Mouse (Mus musculus) stomach, embryonic 16.5 days (tissue): ENCODE data around the gene Phldb3. TPM values are rescaled to one million over a fixed set of nuclear protein-coding genes. Genes with fewer than 3 reads are reported as not detected.

Source experiments
- ATAC-seq: fragments of 200-750 bp; cut with Nextera tagmentation; 2 replicates; pipeline ENCODE4 v1.8.0; 2017; ENCODE audit warnings: moderate number of reproducible peaks, moderate TSS enrichment; ENCODE audit not compliant: insufficient read depth, low FRiP score
- H3K27ac ChIP-seq: fragments of 300-500 bp; sonication (generic); 2 replicates; pipeline ENCODE4 v1.5.1; 2014; ENCODE audit warnings: low read length
- H3K27me3 ChIP-seq: fragments of 300-500 bp; sonication (generic); 2 replicates; pipeline ENCODE4 v1.6.1; 2014; ENCODE audit warnings: low read length, control low read depth, mixed read lengths; ENCODE audit not compliant: control insufficient read depth, insufficient read depth
- H3K36me3 ChIP-seq: fragments of 300-500 bp; sonication (generic); 2 replicates; pipeline ENCODE4 v1.6.1; 2014; ENCODE audit warnings: low read length; ENCODE audit not compliant: control insufficient read depth, insufficient read depth
- H3K4me1 ChIP-seq: fragments of 300-500 bp; sonication (generic); 2 replicates; pipeline ENCODE4 v1.6.1; 2014; ENCODE audit warnings: low read length, control low read depth, mixed read lengths; ENCODE audit not compliant: control insufficient read depth, insufficient read depth
- H3K4me2 ChIP-seq: fragments of 300-500 bp; sonication (generic); 2 replicates; pipeline ENCODE4 v1.6.1; 2014; ENCODE audit warnings: low read depth, low read length, mixed read lengths
- H3K4me3 ChIP-seq: fragments of 300-500 bp; sonication (generic); replicated peaks from 2 replicates; pipeline ENCODE4 v1.5.1; 2014; ENCODE audit warnings: mild to moderate bottlenecking, low read length
- H3K9ac ChIP-seq: fragments of 300-500 bp; sonication (generic); 2 replicates; pipeline ENCODE4 v1.6.1; 2014; ENCODE audit warnings: low read length
- H3K9me3 ChIP-seq: fragments of 300-500 bp; sonication (generic); replicated peaks from 2 replicates; pipeline ENCODE4 v1.6.1; 2016; ENCODE audit warnings: low read length, control low read depth; ENCODE audit not compliant: control insufficient read depth
- WGBS: fragments of 180-500 bp; shearing (Covaris S2); extraction: QIAGEN DNeasy Blood & Tissue Kit; methylation state at CpG from one replicate; pipeline ENCODE4 v1.1.7; 2014; 5-methylcytosine and 5-hydroxymethylcytosine counted together
- polyA plus RNA-seq: library from polyadenylated mRNA; unstranded; fragments of >200 nt; fragmentation: Nextera tagmentation; extraction: Ambion mirVana; gene quantifications from 2 replicates; pipeline ENCODE4 v1.2.1, GENCODE M21; 2015

Gene Phldb3
- polyA plus RNA-seq, 1 experiment from 2014 or later, result 0.72 TPM

GRCm38 (mm10) chr7:24592163-24592562, 18.4 kb upstream of the Phldb3 start:
- WGBS, result 52% methylated on average over 4 of the region's 4 CpGs
- no peak for ATAC-seq

GRCm38 (mm10) chr7:24592781-24593180, 17.8 kb upstream of the Phldb3 start:
- Histone ChIP-seq H3K4me1 (peaks cover 7% of the 10 kb centered on the region), H3K36me3 (no peaks in the 10 kb centered on the region), H3K9ac (no peak overlapping the region), H3K27me3 (no peaks in the 10 kb centered on the region), H3K4me2 (no peak overlapping the region), H3K9me3 (no peaks in the 10 kb centered on the region), H3K27ac (no peak overlapping the region), H3K4me3 (no peak overlapping the region)
- WGBS, result 78% methylated on average over 6 of the region's 6 CpGs
- no peak for ATAC-seq

More at GRCm38 (mm10) chr7:24592163-24592562, 18.4 kb upstream of the Phldb3 start:
- Histone ChIP-seq H3K9ac (no peak overlapping the region), H3K4me1 (peaks cover 7% of the 10 kb centered on the region), H3K4me3 (no peak overlapping the region), H3K27ac (no peak overlapping the region), H3K4me2 (no peak overlapping the region), H3K36me3 (no peaks in the 10 kb centered on the region), H3K9me3 (no peaks in the 10 kb centered on the region), H3K27me3 (no peaks in the 10 kb centered on the region)

- 2% methylated on average over 39 of the region's 39 CpGs for WGBS
- peak overlapping the region; percentile 48; the same call in 1 of the 2 replicates for H3K27ac ChIP-seq
- ATAC-seq, result peak; percentile 91
Measured at GRCm38 (mm10) chr7:24593621-24594308, 16.8 kb upstream of the Phldb3 start.

DNA sequence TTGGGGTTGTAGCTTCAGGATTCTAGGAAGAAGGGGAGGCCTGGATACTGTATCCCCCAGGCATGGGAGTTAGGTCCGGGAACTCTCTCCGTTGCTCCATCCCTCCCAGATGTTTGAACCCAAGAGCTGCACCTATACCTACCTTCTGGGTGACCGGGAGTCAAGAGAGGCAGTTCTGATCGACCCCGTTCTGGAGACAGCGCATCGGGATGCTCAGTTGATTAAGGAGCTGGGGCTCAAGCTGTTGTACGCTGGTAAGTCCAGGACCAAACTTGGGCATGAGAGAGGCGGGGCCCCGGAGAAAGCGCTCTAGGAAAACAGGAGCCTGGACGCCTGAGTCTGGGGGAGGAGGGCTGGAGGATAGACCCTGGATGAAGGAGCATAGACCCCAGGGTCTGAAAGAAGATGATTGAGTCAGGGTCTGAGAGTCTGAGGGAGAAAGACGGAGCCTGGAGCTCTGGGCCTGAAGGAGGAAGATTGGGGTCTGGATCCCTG, 16.2 kb upstream of the Phldb3 start:
- Histone ChIP-seq H3K4me2 (peak overlapping the region; percentile 65), H3K4me1 (peaks cover 7% of the 10 kb centered on the region), H3K27me3 (no peaks in the 10 kb centered on the region), H3K9me3 (no peaks in the 10 kb centered on the region), H3K36me3 (no peaks in the 10 kb centered on the region), H3K4me3 (peak overlapping the region; percentile 71), H3K27ac (no peak overlapping the region), H3K9ac (peak overlapping the region; percentile 83)
- peak; percentile 12; the same call in 1 of the 2 replicates for ATAC-seq
- 4% methylated on average over 13 of the region's 13 CpGs for WGBS

More at GRCm38 (mm10) chr7:24593621-24594308, 16.8 kb upstream of the Phldb3 start:
- Histone ChIP-seq H3K4me3 (peak overlapping the region; percentile 71), H3K36me3 (no peaks in the 10 kb centered on the region), H3K9me3 (no peaks in the 10 kb centered on the region), H3K4me2 (peak overlapping the region; percentile 65), H3K4me1 (peaks cover 7% of the 10 kb centered on the region), H3K27me3 (no peaks in the 10 kb centered on the region), H3K9ac (peak overlapping the region; percentile 83)

- H3K9ac ChIP-seq, result no peak overlapping the region
- H3K9me3 ChIP-seq, result no peaks in the 10 kb centered on the region
- no peaks in the 10 kb centered on the region for H3K36me3 ChIP-seq
- no peak overlapping the region for H3K4me2 ChIP-seq
- no peak overlapping the region for H3K27ac ChIP-seq
- no peak for ATAC-seq
- peaks cover 7% of the 10 kb centered on the region for H3K4me1 ChIP-seq
- no peaks in the 10 kb centered on the region for H3K27me3 ChIP-seq
- H3K4me3 ChIP-seq, result no peak overlapping the region
- WGBS, result 75% methylated on average over 2 of the region's 2 CpGs
Measured at GRCm38 (mm10) chr7:24595464-24595863, 15.1 kb upstream of the Phldb3 start.

- WGBS, result 68% methylated on average over 4 of the region's 4 CpGs
- Histone ChIP-seq H3K4me2 (no peak overlapping the region), H3K36me3 (no peaks in the 10 kb centered on the region), H3K4me3 (no peak overlapping the region), H3K27ac (no peak overlapping the region), H3K27me3 (no peaks in the 10 kb centered on the region), H3K9me3 (no peaks in the 10 kb centered on the region), H3K9ac (no peak overlapping the region), H3K4me1 (peaks cover 7% of the 10 kb centered on the region)
- ATAC-seq, result no peak
Measured at GRCm38 (mm10) chr7:24598121-24598520, 12.4 kb upstream of the Phldb3 start.

- no peak overlapping the region for H3K4me3 ChIP-seq
- 0 out of 2 replicates have a peak overlapping the region, but pooled peaks have one; percentile 8 for H3K27ac ChIP-seq
- no peak overlapping the region for H3K9ac ChIP-seq
- no peaks in the 10 kb centered on the region for H3K27me3 ChIP-seq
- no peaks in the 10 kb centered on the region for H3K36me3 ChIP-seq
- 59% methylated on average over 15 of the region's 15 CpGs for WGBS
- peak; percentile 30 for ATAC-seq
- H3K4me2 ChIP-seq, result no peak overlapping the region
- no peaks in the 10 kb centered on the region for H3K9me3 ChIP-seq
- H3K4me1 ChIP-seq, result peaks cover 7% of the 10 kb centered on the region
Measured at GRCm38 (mm10) chr7:24599211-24600067, 11.1 kb upstream of the Phldb3 start.

GRCm38 (mm10) chr7:24600941-24601597, 9.5 kb upstream of the Phldb3 start:
- H3K4me1 ChIP-seq, result no peaks in the 10 kb centered on the region
- no peak overlapping the region; the same call in 1 of the 2 replicates for H3K9ac ChIP-seq
- peak overlapping the region; percentile 51 for H3K4me2 ChIP-seq
- no peaks in the 10 kb centered on the region for H3K27me3 ChIP-seq
- no peaks in the 10 kb centered on the region for H3K36me3 ChIP-seq
- no peak overlapping the region for H3K27ac ChIP-seq
- ATAC-seq, result peak; percentile 88
- no peaks in the 10 kb centered on the region for H3K9me3 ChIP-seq
- WGBS, result 4% methylated on average over 13 of the region's 13 CpGs
- H3K4me3 ChIP-seq, result peak overlapping the region; percentile 26; the same call in 1 of the 2 replicates
